Comparison of ENCODE assay signal across 11 mouse cellular contexts in the genomic region with DNA sequence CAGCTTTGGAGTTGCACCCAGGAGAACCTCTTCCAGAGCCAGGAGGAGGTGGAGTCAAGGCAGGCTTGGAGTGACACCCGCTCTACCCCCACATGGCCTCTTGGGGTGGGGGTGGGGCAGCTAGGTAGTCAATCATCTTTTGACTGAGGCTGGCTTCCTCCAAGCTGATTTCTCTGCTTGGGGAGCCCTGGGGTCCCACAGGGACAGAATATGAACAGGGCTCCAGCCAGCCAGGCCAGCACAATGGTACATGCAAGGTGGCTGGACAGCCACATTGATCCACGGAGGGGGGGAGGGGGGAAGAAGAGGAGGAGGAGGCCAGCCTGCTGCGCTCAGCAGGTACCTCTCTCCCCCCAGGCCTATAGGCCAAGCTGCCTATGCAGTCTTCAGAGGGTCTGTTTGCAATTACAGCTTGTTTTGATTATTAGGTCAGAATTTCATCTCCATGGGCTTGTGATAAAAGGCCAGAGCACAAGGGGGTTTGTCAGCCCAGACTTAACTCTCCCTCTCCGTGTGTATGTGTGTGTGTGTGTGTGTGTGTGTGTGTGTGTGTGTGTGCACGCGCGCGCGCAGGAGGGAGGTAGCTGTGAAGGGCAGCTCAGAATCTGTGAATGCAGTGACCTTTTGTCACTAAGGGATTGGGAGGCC.
DNase-seq lines count a peak whose midpoint lies in the region; ATAC-seq and TF ChIP-seq lines count a peak whose summit lies in the region.
"Had no signal": no experiment of that assay in that cellular context is flagged by ENCODE, and none has a peak within 500 bp of the region (broad histone marks: within the 10 kb centered on the region; RNA-seq: fewer than 3 reads in every experiment).

No protein-coding gene starts in this region.

- H3K4me1 ChIP-seq in kidney, embryonic 14.5 days (ENCODE audit: control insufficient read depth, insufficient read depth, low read length): peaks cover 27% of the 10 kb centered on the region
- H3K4me1 ChIP-seq in embryonic facial prominence, embryonic 11.5 days (ENCODE audit: control insufficient read depth, insufficient read depth, low read length): peaks cover 15% of the 10 kb centered on the region
- H3K4me1 ChIP-seq in midbrain, embryonic 11.5 days (ENCODE audit: control insufficient read depth, insufficient read depth, low read length): peaks cover 13% of the 10 kb centered on the region

- no peak for TF ChIP-seq POLR2A in brain, embryonic 14.5 days (IDR thresholded peaks at IDR 0.05; ENCODE audit: borderline replicate concordance, extremely low read depth, insufficient read depth, insufficient read length, poor library complexity, severe bottlenecking)

- H3K4me2 ChIP-seq in kidney, embryonic 14.5 days (replicated peaks; ENCODE audit: low read depth, low read length): no peak overlapping the region
- H3K4me2 ChIP-seq in embryonic facial prominence, embryonic 11.5 days (ENCODE audit: low read depth, low read length): no peak overlapping the region; the same call in 1 of the 2 replicates
- no peak overlapping the region for H3K4me2 ChIP-seq in midbrain, embryonic 11.5 days
- H3K4me2 ChIP-seq: heart, embryonic 11.5 days had no signal

- no peak overlapping the region for H3K9ac ChIP-seq in kidney, embryonic 14.5 days (ENCODE audit: low read depth, low read length)
- no peak overlapping the region for H3K9ac ChIP-seq in embryonic facial prominence, embryonic 11.5 days (replicated peaks; ENCODE audit: low read length)
- 0 out of 2 replicates have a peak overlapping the region, but pooled peaks have one; percentile 16 for H3K9ac ChIP-seq in midbrain, embryonic 11.5 days (ENCODE audit: low read length)

- no peaks in the 10 kb centered on the region for H3K27me3 ChIP-seq in kidney, embryonic 14.5 days (ENCODE audit: control insufficient read depth, insufficient read depth, low read length)
- H3K27me3 ChIP-seq in embryonic facial prominence, embryonic 11.5 days (ENCODE audit: control insufficient read depth, insufficient read depth, low read length): no peaks in the 10 kb centered on the region
- no peaks in the 10 kb centered on the region for H3K27me3 ChIP-seq in midbrain, embryonic 11.5 days (ENCODE audit: control insufficient read depth, insufficient read depth, low read length)

- H3K36me3 ChIP-seq in kidney, embryonic 14.5 days (ENCODE audit: control insufficient read depth, insufficient read depth, low read length): no peaks in the 10 kb centered on the region
- no peaks in the 10 kb centered on the region for H3K36me3 ChIP-seq in embryonic facial prominence, embryonic 11.5 days (replicated peaks; ENCODE audit: control insufficient read depth, insufficient read depth, low read depth, low read length)
- H3K36me3 ChIP-seq in midbrain, embryonic 11.5 days (ENCODE audit: control insufficient read depth, insufficient read depth, low read length): no peaks in the 10 kb centered on the region

- no peak overlapping the region for H3K27ac ChIP-seq in kidney, embryonic 14.5 days (ENCODE audit: low read depth, low read length)
- H3K27ac ChIP-seq in embryonic facial prominence, embryonic 11.5 days (replicated peaks; ENCODE audit: low read depth, low read length): peak overlapping the region; percentile 38
- peak overlapping the region; percentile 41; the same call in 1 of the 2 replicates for H3K27ac ChIP-seq in midbrain, embryonic 11.5 days (ENCODE audit: low read depth, low read length)
- H3K27ac ChIP-seq: macrophage had no signal

- 59% methylated on average over 9 of the region's 9 CpGs for WGBS in kidney, embryonic 14.5 days
- 30% methylated on average over 9 of the region's 9 CpGs for WGBS in embryonic facial prominence, embryonic 11.5 days
- WGBS in midbrain, embryonic 11.5 days: 33% methylated on average over 9 of the region's 9 CpGs

- peaks cover 5% of the 10 kb centered on the region; the same call in 1 of the 2 replicates for H3K9me3 ChIP-seq in kidney, embryonic 14.5 days (ENCODE audit: control insufficient read depth, low read length)
- H3K9me3 ChIP-seq in embryonic facial prominence, embryonic 11.5 days (replicated peaks; ENCODE audit: control insufficient read depth, low read length): no peaks in the 10 kb centered on the region
- H3K9me3 ChIP-seq in midbrain, embryonic 11.5 days (ENCODE audit: control insufficient read depth, low read length): no peaks in the 10 kb centered on the region; the same call in 1 of the 2 replicates

- no peak overlapping the region for H3K4me3 ChIP-seq in kidney, embryonic 14.5 days (ENCODE audit: low read length)
- H3K4me3 ChIP-seq in embryonic facial prominence, embryonic 11.5 days (ENCODE audit: low read depth, low read length): no peak overlapping the region
- H3K4me3 ChIP-seq in midbrain, embryonic 11.5 days (ENCODE audit: low read depth, low read length): no peak overlapping the region

- ATAC-seq in kidney, embryonic 14.5 days (ENCODE audit: low FRiP score, low TSS enrichment): peak; percentile 25; the same call in 1 of the 2 replicates
- peak; percentile 84 for ATAC-seq in embryonic facial prominence, embryonic 11.5 days (replicated peaks; ENCODE audit: insufficient number of reproducible peaks, low FRiP score, low TSS enrichment, low read depth)
- ATAC-seq in midbrain, embryonic 11.5 days (ENCODE audit: low FRiP score): peak; percentile 19; the same call in 1 of the 2 replicates

- TF ChIP-seq CTCF in brain, embryonic 14.5 days (IDR thresholded peaks at IDR 0.05; ENCODE audit: borderline replicate concordance, extremely low read depth, insufficient read depth, insufficient read length): no peak

- DNase-seq in kidney, adult 18-20 months: no peak
- DNase-seq in brain, embryonic 14.5 days (ENCODE audit: low read depth): peak; percentile 59
- DNase-seq in embryonic facial prominence, embryonic 11.5 days (ENCODE audit: low spot score): peak; percentile 92
- DNase-seq in midbrain, embryonic 11.5 days (ENCODE audit: low spot score, missing footprints): peak; percentile 87
- DNase-seq in layer of hippocampus, postnatal 14 days (ENCODE audit: low spot score in 2 of 2): no peak
- no peak for DNase-seq in layer of hippocampus, postnatal 25 days (ENCODE audit: extremely low spot score in 1 of 2, low spot score in 1 of 2)
- DNase-seq: right cerebral cortex, adult 18-20 months; thymus, postnatal 36 days had no signal

Comparison
In these comparisons a context has a peak if more than half of its experiments do, and no peak if none do; other contexts are left out.
1. ATAC-seq: peak in every context shown above with its lines; median percentile 84 in embryonic facial prominence, embryonic 11.5 days; 25 in kidney, embryonic 14.5 days; 19 in midbrain, embryonic 11.5 days.
2. DNase-seq: peak in brain, embryonic 14.5 days (single experiment), embryonic facial prominence, embryonic 11.5 days (single experiment) and midbrain, embryonic 11.5 days (single experiment); none in kidney, adult 18-20 months (single experiment), layer of hippocampus, postnatal 14 days (0 of 2) and layer of hippocampus, postnatal 25 days (0 of 2).